Mouse (Mus musculus) heart, postnatal 0 days (tissue): ENCODE results near the gene Casz1.

ENCODE experiments used
- CTCF ChIP-seq: IDR thresholded peaks from 2 replicates; pipeline ENCODE4 v1.5.1; 2016; ENCODE audit warnings: antibody characterized with exemption, control low read depth, low read depth
- EP300 ChIP-seq: IDR thresholded peaks from 2 replicates; pipeline ENCODE4 v1.6.1; 2016; ENCODE audit warnings: antibody characterized with exemption, low read depth

DNA sequence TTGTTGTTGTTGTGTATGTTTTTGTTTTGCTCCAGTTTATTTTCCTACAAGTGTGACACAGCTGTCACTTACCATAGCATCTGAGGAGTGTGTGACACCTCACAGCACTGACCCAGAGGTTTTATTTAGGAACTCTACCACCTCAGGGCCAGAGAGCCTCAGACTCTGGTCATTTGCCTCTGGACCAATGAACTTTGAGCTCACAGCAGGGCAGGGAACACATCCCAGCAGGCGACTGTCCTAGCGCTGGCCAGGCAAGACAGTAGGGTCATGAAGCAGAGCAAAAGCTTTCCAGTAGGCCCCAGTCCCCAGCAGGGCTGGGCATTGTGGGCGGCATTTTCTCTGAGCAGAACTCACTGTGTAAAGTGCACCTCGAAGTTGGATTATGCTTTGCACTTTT lies 1.2 kb upstream of the Casz1 start:
- TF ChIP-seq CTCF (no peak), EP300 (no peak)
